Mouse (Mus musculus) gastrocnemius, adult 8-10 months (tissue): Measurements from ENCODE around the gene Selenow. TPM values are rescaled to one million over a fixed set of nuclear protein-coding genes. Genes with fewer than 3 reads are reported as not detected.

Experiments used
- DNase-seq, 2 experiments: peaks; one replicate each; pipeline ENCODE4 v3.0.0; 2022; ENCODE audit warnings: low spot score in 2 of 2
- total RNA-seq, 4 experiments: library from RNA; stranded (reverse); gene quantifications; 2 replicates each; pipeline ENCODE4 v1.2.4; 2022

Selenow gene
- total RNA-seq, 4 experiments from 2014 or later = 1,735 to 2,070 (median 1,829) TPM

- DNase-seq = no peak
These were observed 15.6 kb downstream of the Selenow start for GRCm38 (mm10) chr7:15906602-15907001.

GRCm38 (mm10) chr7:15905861-15906260, 16.3 kb downstream of the Selenow start:
- no peak for DNase-seq

GRCm38 (mm10) chr7:15901366-15902048, 20.7 kb downstream of the Selenow start:
- DNase-seq = no peak

DNA sequence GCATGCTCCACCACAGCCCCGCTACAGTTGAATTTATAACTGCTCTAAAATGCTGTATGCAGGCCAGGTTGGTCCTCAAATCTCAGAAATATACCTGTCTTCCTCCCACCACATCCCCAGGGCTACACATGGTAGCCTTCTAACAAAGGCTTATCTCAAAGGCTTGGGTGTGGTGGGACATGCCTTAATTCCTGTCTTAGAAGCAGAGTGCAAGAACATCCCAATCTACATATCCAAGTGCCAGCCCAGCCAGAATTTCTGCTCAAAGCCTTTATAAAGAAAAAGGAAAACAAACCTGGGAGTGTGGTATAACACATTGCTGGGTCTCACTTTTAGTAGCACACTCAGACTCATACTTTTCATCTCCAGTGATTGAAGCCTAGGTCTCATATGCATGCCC, 28.0 kb downstream of the Selenow start:
- no peak for DNase-seq

GRCm38 (mm10) chr7:15884127-15884526, 38.1 kb downstream of the Selenow start:
- DNase-seq = no peak

- DNase-seq = no peak
These were observed 39.9 kb downstream of the Selenow start, which contains the start of gene Crxos for GRCm38 (mm10) chr7:15882317-15882716. Gene Crxos (plus strand): TSS chr7:15882617.

GRCm38 (mm10) chr7:15881831-15882230, 40.4 kb downstream of the Selenow start:
- no peak for DNase-seq

DNA sequence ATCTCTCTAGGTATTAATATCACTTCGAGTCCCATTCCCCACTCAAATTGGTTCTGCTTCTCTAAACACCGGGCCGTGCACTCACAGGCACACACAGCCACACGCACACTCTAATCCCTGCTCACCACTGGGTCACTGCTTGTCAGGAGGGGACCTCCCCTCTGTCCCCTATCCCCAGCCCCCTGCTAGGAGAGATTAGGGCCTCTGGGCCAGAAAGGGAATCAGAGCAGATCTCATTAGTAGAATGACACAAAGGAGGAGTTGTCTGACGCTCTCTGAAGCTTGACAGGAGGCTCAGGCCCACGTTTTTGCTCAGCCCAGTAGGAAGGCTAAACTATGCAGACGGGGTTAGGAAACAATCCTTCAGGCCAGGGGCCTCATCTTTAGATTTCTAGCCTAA, 40.8 kb downstream of the Selenow start:
- no peak for DNase-seq

GRCm38 (mm10) chr7:15879756-15880155, 42.4 kb downstream of the Selenow start, which contains the start of gene Crx:
Gene Crx (minus strand): TSS chr7:15879968.
- DNase-seq = no peak

Other genes with a start within 250 kb of the Selenow start
- gene Obox5, start 172.3 kb downstream of the Selenow start, total RNA-seq = not detected
- gene Obox6, start 82.7 kb downstream of the Selenow start, total RNA-seq = not detected
- not detected for gene Crx, start 42.4 kb downstream of the Selenow start, total RNA-seq
- gene Crxos, start 39.8 kb downstream of the Selenow start, total RNA-seq = not detected
- 10 to 100 TPM; 76.2 to 96.3 (median 82.3) TPM for gene Nop53, start 23.7 kb upstream of the Selenow start, total RNA-seq
- gene Ehd2, start 45.2 kb upstream of the Selenow start, total RNA-seq = 10 to 100 TPM; 23.7 to 32.7 (median 28.2) TPM
- 1 to 10 TPM; 3.7 to 6.8 (median 5.6) TPM for gene Bicra, start 125.5 kb upstream of the Selenow start, total RNA-seq
- not detected for gene Zfp541, start 139.4 kb upstream of the Selenow start, total RNA-seq
- gene Napa, start 176.1 kb upstream of the Selenow start, total RNA-seq = 100 to 1,000 TPM; 105 to 140 (median 115) TPM
- 10 to 100 TPM; 10.7 to 13.4 (median 11.9) TPM for gene Kptn, start 197.5 kb upstream of the Selenow start, total RNA-seq
- under 1 TPM; 0.07 to 0.19 (median 0.13) TPM for gene Slc8a2, start 207.4 kb upstream of the Selenow start, total RNA-seq